Mouse (Mus musculus): ENCODE measurements at regions not wholly inside any gene's neighbourhood (a gene's known extent, or its start where the extent isn't known, plus 50 kb on each side); places are given as distances from the start of the nearest gene placed in this dataset.

DNA sequence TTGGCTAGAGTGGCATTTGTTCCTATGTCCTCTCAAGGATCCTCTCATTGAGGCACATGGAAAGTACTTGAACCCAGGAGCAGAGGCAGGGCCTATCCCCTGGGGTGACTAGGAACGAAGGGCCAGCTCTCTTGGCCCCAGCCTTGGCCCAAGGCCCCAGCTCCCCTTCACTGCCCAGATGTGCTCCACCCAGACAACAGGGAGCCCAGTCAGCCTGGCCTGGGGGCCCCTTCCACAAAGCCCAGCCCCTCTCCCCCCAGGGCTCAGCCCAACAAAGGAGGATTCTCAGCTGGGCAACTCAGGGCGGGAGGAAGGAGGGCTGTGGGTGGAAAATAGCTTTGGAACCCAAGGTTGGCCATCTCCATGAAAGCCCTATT, 80.6 kb downstream of the Pja1 start:
- H3K4me1 ChIP-seq (replicated peaks): 0 out of 2 replicates have a peak, but pooled peaks cover 5% of the 10 kb centered on the region
- no peak overlapping the region for H3K4me3 ChIP-seq
- no peaks in the 10 kb centered on the region for H3K36me3 ChIP-seq
- H3K27me3 ChIP-seq: peaks cover 79% of the 10 kb centered on the region
- no peak overlapping the region for H3K27ac ChIP-seq (replicated peaks)
- H3K4me2 ChIP-seq: no peak overlapping the region
- H3K9ac ChIP-seq: no peak overlapping the region
- ATAC-seq (ENCODE audit: low read depth): 0 out of 2 replicates have a peak, but pooled peaks have one; percentile 36
- H3K9me3 ChIP-seq: no peaks in the 10 kb centered on the region
- WGBS: 37% methylated on average over 2 of the region's 2 CpGs

DNA sequence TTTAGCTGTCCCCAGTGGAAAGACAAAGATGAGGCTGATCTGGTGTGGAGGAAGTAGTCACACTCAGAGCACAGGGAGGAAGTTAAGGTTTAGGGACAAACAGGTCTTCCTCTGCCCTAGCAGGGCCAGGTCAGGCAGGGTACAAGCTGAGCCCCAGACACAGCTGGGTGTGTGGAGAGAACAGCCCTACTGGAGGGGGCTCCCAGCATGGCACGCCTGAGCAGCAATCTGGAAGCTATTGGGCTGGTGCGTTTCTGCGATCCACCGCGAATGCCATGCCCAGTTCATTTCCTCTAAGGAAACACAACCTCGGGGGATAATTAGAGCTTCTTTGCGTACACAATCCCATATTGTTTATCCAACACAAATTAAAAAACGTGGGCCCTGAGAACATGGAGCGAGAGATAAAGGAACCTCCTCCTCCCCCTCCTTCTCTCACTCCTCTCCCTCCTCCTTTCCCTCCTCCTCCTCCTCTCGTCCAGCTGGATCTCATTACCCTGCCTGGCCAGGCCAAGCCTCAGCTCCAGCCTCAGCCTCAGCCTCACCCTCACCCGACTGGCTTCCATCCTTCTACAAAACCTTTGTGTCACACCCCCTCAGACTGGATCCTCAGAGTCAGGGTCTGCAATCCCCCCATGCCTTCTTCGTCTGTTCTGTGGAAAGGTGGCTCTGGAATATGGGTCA, 81.2 kb downstream of the Pja1 start:
- 0 out of 2 replicates have a peak, but pooled peaks cover 5% of the 10 kb centered on the region for H3K4me1 ChIP-seq (replicated peaks)
- 61% methylated on average over 12 of the region's 12 CpGs for WGBS
- no peaks in the 10 kb centered on the region for H3K36me3 ChIP-seq
- peaks cover 79% of the 10 kb centered on the region for H3K27me3 ChIP-seq
- H3K9me3 ChIP-seq: no peaks in the 10 kb centered on the region
- H3K27ac ChIP-seq (replicated peaks): no peak overlapping the region
- no peak overlapping the region for H3K4me2 ChIP-seq
- H3K4me3 ChIP-seq: no peak overlapping the region
- H3K9ac ChIP-seq: no peak overlapping the region
- ATAC-seq (ENCODE audit: low read depth): 0 out of 2 replicates have a peak, but pooled peaks have one; percentile 32

DNA sequence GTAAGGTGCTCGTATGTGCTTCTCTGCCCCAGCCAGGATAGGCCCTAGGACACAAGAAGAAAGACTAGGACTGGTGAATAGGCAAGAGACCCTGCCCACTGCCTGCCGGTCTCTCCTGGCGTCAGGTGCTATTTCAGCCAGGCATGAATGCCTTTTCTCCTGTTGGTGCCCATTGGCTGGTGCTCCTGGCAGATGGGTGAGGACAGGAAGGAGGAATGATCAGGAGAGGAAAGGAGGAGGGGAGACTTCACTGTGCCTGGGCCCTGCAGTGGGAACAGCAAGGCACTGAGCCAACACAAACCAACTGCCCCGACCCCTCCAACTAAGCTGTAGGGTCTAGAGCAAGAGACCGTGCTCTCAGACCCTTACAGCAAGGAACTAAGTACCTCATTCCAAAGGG, 100.4 kb downstream of the Pja1 start:
- no peaks in the 10 kb centered on the region for H3K36me3 ChIP-seq
- no peak overlapping the region for H3K4me3 ChIP-seq
- H3K4me1 ChIP-seq (replicated peaks): no peaks in the 10 kb centered on the region
- H3K27ac ChIP-seq (replicated peaks): no peak overlapping the region
- no peak overlapping the region for H3K9ac ChIP-seq
- WGBS: 80% methylated on average over 5 of the region's 5 CpGs
- no peak overlapping the region for H3K4me2 ChIP-seq
- no peak for ATAC-seq (ENCODE audit: low read depth)
- H3K9me3 ChIP-seq: no peaks in the 10 kb centered on the region
- peaks cover 77% of the 10 kb centered on the region for H3K27me3 ChIP-seq

DNA sequence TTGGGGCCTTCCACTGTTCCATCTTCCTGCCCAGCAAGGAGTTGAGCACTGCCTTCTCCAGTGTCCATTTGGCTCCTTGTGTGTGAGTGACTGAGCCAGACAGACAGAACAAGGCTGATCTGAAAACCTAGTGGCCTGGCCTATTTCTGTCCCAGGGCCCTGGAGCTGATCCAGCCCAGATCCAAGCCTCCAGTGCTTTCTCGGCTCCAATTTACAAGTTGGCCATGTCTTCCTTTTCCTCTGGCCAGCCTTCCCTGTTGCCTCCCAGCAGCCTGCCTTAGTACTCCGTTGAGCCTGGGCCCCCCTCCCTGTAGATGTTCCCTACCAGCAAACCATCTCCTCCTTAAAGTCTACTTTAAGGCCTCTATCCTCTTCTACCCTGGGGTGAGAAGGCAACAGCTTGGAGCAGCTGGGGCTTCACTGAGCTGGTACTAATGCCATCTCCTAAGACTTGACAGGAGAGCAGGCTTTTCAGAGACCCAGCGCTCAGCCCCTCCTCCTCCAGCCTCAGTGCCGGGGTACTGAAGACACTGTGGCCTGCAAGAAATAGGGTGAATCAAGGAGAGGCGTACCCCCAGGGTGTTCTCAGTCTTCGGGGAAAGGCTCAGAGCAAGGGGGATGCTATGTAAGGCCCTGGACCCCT, 101.7 kb downstream of the Pja1 start:
- Histone ChIP-seq H3K27me3 (peaks cover 80% of the 10 kb centered on the region), H3K4me1 (replicated peaks) (no peaks in the 10 kb centered on the region), H3K36me3 (no peaks in the 10 kb centered on the region), H3K9ac (no peak overlapping the region), H3K27ac (replicated peaks) (no peak overlapping the region), H3K4me2 (no peak overlapping the region), H3K4me3 (no peak overlapping the region), H3K9me3 (no peaks in the 10 kb centered on the region)
- 83% methylated on average over 6 of the region's 6 CpGs for WGBS
- no peak for ATAC-seq (ENCODE audit: low read depth)

DNA sequence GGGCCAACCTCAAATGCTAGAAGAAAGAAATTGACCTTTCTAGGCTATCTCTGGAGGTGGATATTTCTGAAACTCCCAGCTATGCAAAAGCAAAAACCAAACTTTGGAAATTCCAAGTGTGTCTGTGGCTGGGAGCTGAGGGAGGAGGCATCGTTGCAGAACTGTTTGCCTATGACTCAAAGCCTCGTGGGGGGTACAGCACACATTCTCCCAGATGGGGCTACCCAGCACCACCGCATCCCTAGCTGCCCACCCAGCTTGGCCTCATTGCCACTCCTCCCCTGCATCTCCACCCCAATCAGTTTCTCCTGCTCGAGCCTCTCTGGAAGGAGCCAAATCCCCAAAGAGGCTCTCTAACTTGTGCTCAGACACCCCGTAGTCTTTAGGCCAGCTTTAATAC, 107.0 kb downstream of the Pja1 start:
- Histone ChIP-seq H3K9ac (no peak overlapping the region), H3K4me1 (replicated peaks) (peaks cover 7% of the 10 kb centered on the region), H3K36me3 (no peaks in the 10 kb centered on the region), H3K27me3 (peaks cover 75% of the 10 kb centered on the region), H3K27ac (replicated peaks) (no peak overlapping the region), H3K9me3 (no peaks in the 10 kb centered on the region), H3K4me2 (no peak overlapping the region), H3K4me3 (no peak overlapping the region)
- no peak for ATAC-seq (ENCODE audit: low read depth)
- 75% methylated on average over 5 of the region's 5 CpGs for WGBS

DNA sequence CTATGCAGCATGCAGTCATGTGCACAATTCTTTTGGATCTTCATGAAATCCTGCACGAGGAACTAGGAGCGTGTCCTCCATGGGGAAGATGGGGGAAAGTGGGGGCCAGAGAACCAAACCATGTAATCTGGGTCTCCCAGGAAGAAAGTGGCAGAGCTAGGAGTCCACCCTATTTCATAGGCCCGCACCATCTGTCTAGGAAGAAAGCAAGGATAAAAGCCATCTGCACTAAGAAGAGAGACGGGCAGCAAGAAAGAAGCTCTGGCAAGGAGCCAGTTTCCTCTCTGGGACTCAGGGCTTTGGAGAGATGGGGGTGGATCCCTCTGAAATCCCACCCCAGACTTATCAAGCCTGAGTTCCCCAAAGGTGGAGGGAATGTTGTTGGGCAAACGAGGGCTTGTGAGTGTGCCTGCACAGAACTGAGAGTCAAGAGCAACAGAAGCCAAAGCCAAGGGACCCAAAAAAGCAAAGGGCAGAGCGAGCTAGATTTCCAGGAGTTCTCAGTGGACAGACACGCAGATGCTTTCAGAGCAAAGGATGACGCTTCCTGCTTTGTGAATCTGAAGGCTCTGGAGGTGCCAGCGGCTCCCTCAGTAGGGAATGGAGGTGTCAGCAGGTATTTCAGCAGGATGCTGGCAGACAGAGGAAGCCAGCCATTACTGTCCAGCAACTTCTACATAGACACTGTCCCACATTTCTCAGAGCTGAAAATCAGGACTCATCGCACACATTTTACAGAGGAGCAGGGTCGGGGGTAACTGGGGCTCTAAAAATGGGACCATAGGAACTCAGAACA, 110.8 kb downstream of the Pja1 start:
- Histone ChIP-seq H3K27me3 (peaks cover 78% of the 10 kb centered on the region), H3K9ac (no peak overlapping the region), H3K4me3 (no peak overlapping the region), H3K27ac (replicated peaks) (no peak overlapping the region), H3K9me3 (no peaks in the 10 kb centered on the region), H3K36me3 (no peaks in the 10 kb centered on the region), H3K4me2 (no peak overlapping the region), H3K4me1 (replicated peaks) (peaks cover 14% of the 10 kb centered on the region)
- no peak for ATAC-seq (ENCODE audit: low read depth)
- 65% methylated on average over 11 of the region's 11 CpGs for WGBS

DNA sequence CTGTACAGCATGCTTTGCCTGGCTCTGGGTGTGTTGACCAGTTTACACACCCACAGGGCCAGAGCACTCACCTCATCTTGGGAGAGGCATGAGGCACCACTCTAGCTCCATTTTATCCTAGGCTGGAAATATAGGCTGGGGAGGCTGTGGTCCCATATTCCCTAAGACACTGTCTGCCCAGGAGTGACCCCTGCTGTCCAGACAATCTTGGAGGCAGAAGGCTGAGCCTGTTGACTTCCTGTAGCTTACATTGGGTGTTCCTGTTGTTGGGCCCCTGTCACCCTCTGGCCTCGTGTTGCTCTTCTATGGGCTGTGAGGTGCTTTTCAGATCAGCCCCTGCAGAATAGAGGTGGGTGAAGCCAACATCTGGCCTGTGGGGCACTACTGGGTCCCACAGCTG, 112.3 kb downstream of the Pja1 start:
- Histone ChIP-seq H3K4me2 (no peak overlapping the region), H3K27me3 (peaks cover 77% of the 10 kb centered on the region), H3K4me3 (no peak overlapping the region), H3K4me1 (replicated peaks) (peaks cover 14% of the 10 kb centered on the region), H3K9ac (no peak overlapping the region), H3K9me3 (no peaks in the 10 kb centered on the region), H3K27ac (replicated peaks) (no peak overlapping the region), H3K36me3 (no peaks in the 10 kb centered on the region)
- WGBS: 52% methylated on average over 1 of the region's 1 CpGs
- no peak for ATAC-seq (ENCODE audit: low read depth)

DNA sequence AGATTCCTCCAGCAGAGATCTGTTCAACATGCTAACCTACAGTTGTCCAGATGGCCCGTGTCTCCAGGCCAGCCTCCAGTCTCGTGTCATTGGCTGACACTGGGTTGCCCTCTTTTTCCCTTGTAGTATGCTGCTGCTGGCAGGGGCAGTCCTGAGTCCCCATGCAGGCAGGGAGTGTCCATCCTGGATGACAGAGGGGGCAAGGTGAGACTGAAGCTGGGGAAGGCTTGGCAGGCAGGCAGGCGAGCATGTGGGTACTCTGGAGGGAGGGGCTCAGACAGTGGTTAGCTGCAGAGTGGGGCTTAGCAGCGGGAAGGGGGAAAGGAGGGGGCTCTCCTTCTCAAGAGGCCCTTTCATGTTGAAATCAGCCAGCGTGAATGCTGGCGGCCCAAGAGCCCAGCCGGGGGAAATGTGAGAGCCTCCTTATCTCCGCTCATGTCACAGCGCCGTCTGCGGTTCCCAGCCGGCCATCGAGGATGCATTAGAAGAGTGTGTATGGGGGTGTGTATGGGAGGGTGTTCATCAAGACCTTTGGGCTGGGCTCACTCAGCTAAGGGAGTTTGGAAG, 112.9 kb downstream of the Pja1 start:
- no peak overlapping the region for H3K4me3 ChIP-seq
- no peak overlapping the region for H3K4me2 ChIP-seq
- peaks cover 14% of the 10 kb centered on the region for H3K4me1 ChIP-seq (replicated peaks)
- H3K9ac ChIP-seq: no peak overlapping the region
- no peaks in the 10 kb centered on the region for H3K36me3 ChIP-seq
- WGBS: 32% methylated on average over 13 of the region's 13 CpGs
- no peaks in the 10 kb centered on the region for H3K9me3 ChIP-seq
- peaks cover 80% of the 10 kb centered on the region for H3K27me3 ChIP-seq
- H3K27ac ChIP-seq (replicated peaks): no peak overlapping the region
- ATAC-seq (ENCODE audit: low read depth): peak; percentile 23; the same call in 1 of the 2 replicates

DNA sequence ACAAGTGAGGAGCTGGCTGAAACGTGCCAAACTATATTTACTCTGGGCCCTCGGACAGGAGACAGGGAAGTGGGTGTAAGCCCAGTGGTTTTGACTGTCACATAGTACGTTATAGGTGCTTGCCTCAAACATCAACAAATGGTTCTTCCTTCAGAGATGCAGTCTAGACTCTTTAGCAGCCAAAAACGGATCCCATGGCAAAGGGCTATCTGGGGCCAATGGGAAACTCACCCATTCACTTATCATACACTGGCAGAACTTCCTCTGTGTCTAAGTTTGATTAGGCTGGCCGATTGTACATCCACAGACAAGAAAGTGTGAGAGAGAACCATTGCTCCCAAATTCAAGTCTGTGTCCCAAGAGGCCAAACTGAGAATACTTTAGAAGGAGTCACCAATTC, 115.9 kb downstream of the Pja1 start:
- H3K4me2 ChIP-seq: no peak overlapping the region
- H3K4me1 ChIP-seq (replicated peaks): peaks cover 11% of the 10 kb centered on the region
- H3K9ac ChIP-seq: no peak overlapping the region
- no peaks in the 10 kb centered on the region for H3K9me3 ChIP-seq
- no peak overlapping the region for H3K27ac ChIP-seq (replicated peaks)
- ATAC-seq (ENCODE audit: low read depth): no peak
- peaks cover 81% of the 10 kb centered on the region for H3K27me3 ChIP-seq
- no peak overlapping the region for H3K4me3 ChIP-seq
- 78% methylated on average over 5 of the region's 5 CpGs for WGBS
- no peaks in the 10 kb centered on the region for H3K36me3 ChIP-seq

DNA sequence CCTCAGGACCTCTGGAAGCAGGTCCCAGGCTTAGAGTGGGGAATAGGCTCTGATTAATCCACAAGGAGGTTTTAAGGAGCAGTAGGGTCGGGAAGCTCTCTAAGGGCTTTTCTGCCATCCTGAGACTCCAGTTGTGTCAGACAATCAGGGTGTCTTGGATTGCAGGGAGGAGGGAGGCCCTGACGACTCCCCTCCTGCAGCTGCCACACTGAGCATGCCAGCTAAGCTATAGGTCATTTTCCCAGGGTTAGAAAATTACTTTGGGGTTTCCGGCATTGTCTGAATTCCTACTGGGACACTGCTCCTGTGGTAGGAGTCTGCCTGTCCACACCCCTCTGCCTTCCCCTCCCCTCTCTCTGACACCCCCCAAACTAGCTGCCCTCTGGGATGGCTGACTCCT, 120.8 kb downstream of the Pja1 start:
- H3K4me3 ChIP-seq: no peak overlapping the region
- no peak for ATAC-seq (ENCODE audit: low read depth)
- H3K9me3 ChIP-seq: no peaks in the 10 kb centered on the region
- no peaks in the 10 kb centered on the region for H3K36me3 ChIP-seq
- H3K27ac ChIP-seq (replicated peaks): no peak overlapping the region
- WGBS: 50% methylated on average over 3 of the region's 3 CpGs
- H3K4me1 ChIP-seq (replicated peaks): no peaks in the 10 kb centered on the region
- no peak overlapping the region for H3K4me2 ChIP-seq
- H3K27me3 ChIP-seq: peaks cover 57% of the 10 kb centered on the region
- no peak overlapping the region for H3K9ac ChIP-seq

DNA sequence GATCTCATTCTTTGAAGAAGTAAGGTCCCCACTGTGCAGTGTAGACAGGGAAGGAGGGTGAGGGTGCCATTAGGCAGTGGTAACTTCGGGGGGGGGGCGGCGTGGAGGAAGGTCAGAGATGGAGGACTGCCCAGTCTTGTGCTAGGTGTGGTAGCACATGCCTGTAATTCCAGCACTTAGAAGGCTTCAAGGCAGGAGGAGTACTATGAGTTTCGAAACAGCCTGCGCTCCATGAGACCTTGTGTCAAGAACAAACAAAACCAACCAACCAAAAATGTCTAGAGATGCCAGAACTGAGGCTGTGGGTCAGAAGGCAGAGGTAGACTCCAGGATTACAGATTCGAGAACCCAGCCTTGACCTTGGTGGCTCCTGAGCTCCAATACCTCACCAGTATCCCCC, 130.8 kb downstream of the Pja1 start:
- Histone ChIP-seq H3K27ac (replicated peaks) (no peak overlapping the region), H3K4me1 (replicated peaks) (peaks cover 22% of the 10 kb centered on the region), H3K4me2 (no peak overlapping the region), H3K27me3 (peaks cover 34% of the 10 kb centered on the region), H3K9me3 (no peaks in the 10 kb centered on the region), H3K36me3 (no peaks in the 10 kb centered on the region), H3K9ac (no peak overlapping the region), H3K4me3 (no peak overlapping the region)
- WGBS: 88% methylated on average over 6 of the region's 6 CpGs
- no peak for ATAC-seq (ENCODE audit: low read depth)
